Mouse (Mus musculus): ENCODE measurements around the gene Zbtb20. TPM values are rescaled to one million over a fixed set of nuclear protein-coding genes. Genes with fewer than 3 reads are reported as not detected.

Gene Zbtb20
- polyA plus RNA-seq, 1 experiment from 2014 or later = 18.8 TPM

DNA sequence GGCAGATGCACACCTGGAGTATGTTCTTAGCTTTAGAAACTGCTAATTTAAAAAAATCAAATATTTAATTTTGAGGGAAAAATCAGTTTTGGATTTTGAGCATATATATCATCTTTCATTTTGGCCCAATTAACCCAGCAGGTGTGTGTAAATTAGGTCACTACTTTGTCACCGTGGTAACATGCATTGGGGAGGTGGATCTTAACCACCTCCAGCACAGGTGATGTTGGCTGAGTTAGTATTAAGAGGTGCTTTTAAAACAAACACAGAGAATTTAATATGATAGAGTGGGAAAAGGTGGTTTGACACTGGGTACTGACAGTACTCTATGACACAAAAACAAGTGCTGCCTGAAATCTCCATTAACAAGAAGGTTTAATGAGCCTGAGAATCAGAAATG lies 218.5 kb downstream of the Zbtb20 start:
- H3K9ac ChIP-seq = no peak overlapping the region
- no peak overlapping the region for H3K4me2 ChIP-seq (replicated peaks)
- no peaks in the 10 kb centered on the region for H3K9me3 ChIP-seq
- H3K27me3 ChIP-seq (replicated peaks) = no peaks in the 10 kb centered on the region
- H3K4me3 ChIP-seq (replicated peaks) = no peak overlapping the region
- WGBS = 87% methylated on average over 1 of the region's 1 CpGs
- no peak for ATAC-seq
- no peak overlapping the region for H3K27ac ChIP-seq
- no peaks in the 10 kb centered on the region for H3K36me3 ChIP-seq
- no peaks in the 10 kb centered on the region for H3K4me1 ChIP-seq (replicated peaks)

- Histone ChIP-seq H3K4me1 (replicated peaks) (no peaks in the 10 kb centered on the region), H3K9ac (no peak overlapping the region), H3K36me3 (no peaks in the 10 kb centered on the region), H3K4me2 (replicated peaks) (no peak overlapping the region), H3K27ac (no peak overlapping the region), H3K27me3 (replicated peaks) (no peaks in the 10 kb centered on the region), H3K4me3 (replicated peaks) (no peak overlapping the region), H3K9me3 (no peaks in the 10 kb centered on the region)
- no peak for ATAC-seq
- 85% methylated on average over 6 of the region's 6 CpGs for WGBS
Observed at GRCm38 (mm10) chr16:43094756-43095155, 219.1 kb downstream of the Zbtb20 start.

DNA sequence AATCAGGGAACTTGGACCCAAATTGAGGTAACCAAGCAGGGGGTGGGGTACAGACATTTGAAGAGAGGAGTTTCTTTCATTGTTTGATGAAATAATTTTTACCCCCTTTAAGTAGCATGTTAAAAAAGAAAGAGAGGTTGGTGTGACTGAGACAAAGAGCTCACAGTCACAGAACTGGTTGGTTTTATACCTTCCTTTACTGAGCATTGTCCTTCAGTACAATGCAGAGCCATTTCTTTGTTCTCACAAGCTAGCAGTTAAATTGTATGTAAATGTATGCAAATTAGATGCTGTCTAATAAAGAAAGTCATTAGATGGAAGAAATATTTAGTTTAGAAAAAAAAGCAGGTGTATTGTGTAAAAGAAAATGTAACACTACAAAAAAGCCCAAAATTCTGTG lies 220.4 kb downstream of the Zbtb20 start:
- Histone ChIP-seq H3K4me2 (replicated peaks) (no peak overlapping the region), H3K4me3 (replicated peaks) (no peak overlapping the region), H3K4me1 (replicated peaks) (no peaks in the 10 kb centered on the region), H3K9me3 (no peaks in the 10 kb centered on the region), H3K36me3 (no peaks in the 10 kb centered on the region), H3K27me3 (replicated peaks) (no peaks in the 10 kb centered on the region), H3K9ac (no peak overlapping the region), H3K27ac (no peak overlapping the region)
- ATAC-seq = no peak

GRCm38 (mm10) chr16:43098153-43098552 lies 222.5 kb downstream of the Zbtb20 start:
- Histone ChIP-seq H3K4me2 (replicated peaks) (no peak overlapping the region), H3K4me1 (replicated peaks) (no peaks in the 10 kb centered on the region), H3K27ac (no peak overlapping the region), H3K9ac (no peak overlapping the region), H3K4me3 (replicated peaks) (no peak overlapping the region), H3K9me3 (no peaks in the 10 kb centered on the region), H3K36me3 (no peaks in the 10 kb centered on the region), H3K27me3 (replicated peaks) (no peaks in the 10 kb centered on the region)
- ATAC-seq = no peak
- WGBS = 89% methylated on average over 4 of the region's 4 CpGs

DNA sequence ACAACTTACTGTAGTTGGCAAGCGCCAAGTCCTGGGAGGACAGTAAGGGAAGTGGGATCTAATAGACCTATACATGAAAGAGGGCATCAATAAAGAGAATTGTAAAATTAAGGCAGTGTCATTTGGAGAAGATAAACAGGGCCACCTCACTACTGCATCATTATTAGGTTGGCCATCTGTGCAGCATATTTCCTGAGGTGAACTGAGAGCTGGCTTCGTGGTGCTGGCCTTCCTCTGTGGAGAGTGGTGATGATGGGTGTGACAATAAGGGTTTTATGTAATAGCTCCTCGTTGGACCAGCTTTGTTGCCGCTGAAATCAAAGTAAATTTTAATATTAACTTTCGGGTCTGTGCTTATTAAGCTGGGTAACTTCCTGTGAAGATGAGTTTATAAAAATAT lies 223.0 kb downstream of the Zbtb20 start:
- Histone ChIP-seq H3K9ac (no peak overlapping the region), H3K4me3 (replicated peaks) (no peak overlapping the region), H3K4me2 (replicated peaks) (no peak overlapping the region), H3K27me3 (replicated peaks) (no peaks in the 10 kb centered on the region), H3K36me3 (no peaks in the 10 kb centered on the region), H3K4me1 (replicated peaks) (no peaks in the 10 kb centered on the region), H3K9me3 (no peaks in the 10 kb centered on the region), H3K27ac (no peak overlapping the region)
- 83% methylated on average over 5 of the region's 5 CpGs for WGBS
- no peak for ATAC-seq

DNA sequence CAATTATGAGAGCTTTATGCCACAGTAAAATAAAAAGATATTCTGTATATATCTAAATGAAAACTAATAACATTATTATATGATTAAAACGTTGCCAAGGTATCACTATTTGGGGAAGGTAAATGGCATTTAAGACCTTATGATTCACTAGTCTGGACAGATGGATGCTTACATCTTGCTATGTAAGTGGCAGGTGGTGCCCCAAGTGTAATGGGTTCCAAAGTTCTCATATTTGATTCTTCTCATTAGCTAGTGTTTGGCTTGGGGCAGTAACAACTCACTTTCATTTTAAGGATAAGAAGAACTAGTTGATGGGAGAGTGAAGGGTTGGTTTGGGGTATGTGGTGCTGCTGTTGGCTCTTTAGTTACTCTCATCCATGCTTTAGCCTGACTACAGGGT lies 235.6 kb downstream of the Zbtb20 start:
- no peak overlapping the region for H3K27ac ChIP-seq
- H3K27me3 ChIP-seq (replicated peaks) = no peaks in the 10 kb centered on the region
- H3K4me1 ChIP-seq (replicated peaks) = no peaks in the 10 kb centered on the region
- H3K4me2 ChIP-seq (replicated peaks) = no peak overlapping the region
- no peaks in the 10 kb centered on the region for H3K36me3 ChIP-seq
- no peak for ATAC-seq
- no peak overlapping the region for H3K9ac ChIP-seq
- no peaks in the 10 kb centered on the region for H3K9me3 ChIP-seq
- WGBS = 71% methylated on average over 1 of the region's 1 CpGs
- no peak overlapping the region for H3K4me3 ChIP-seq (replicated peaks)

DNA sequence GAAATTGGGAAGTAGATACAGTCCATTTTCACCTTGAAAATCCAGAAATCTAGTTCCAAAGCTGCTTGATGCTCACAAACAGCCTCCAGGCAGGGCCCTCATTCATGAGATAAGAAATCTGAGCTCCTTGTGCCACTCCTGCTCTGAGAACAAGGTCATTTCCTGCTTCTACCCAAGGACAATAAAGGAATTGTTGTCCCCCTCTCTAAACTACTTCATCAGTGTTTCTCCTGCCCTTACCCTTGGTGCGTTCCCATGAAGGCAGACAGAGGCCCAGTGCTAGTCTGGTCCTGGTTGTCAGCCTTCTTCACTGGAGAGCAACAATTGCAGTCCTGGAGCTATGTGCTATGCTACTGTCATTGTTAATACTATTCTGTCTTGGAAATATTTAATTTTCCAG lies 238.3 kb downstream of the Zbtb20 start:
- Histone ChIP-seq H3K4me3 (replicated peaks) (no peak overlapping the region), H3K27me3 (replicated peaks) (no peaks in the 10 kb centered on the region), H3K9me3 (no peaks in the 10 kb centered on the region), H3K9ac (no peak overlapping the region), H3K27ac (no peak overlapping the region), H3K36me3 (no peaks in the 10 kb centered on the region), H3K4me1 (replicated peaks) (no peaks in the 10 kb centered on the region), H3K4me2 (replicated peaks) (no peak overlapping the region)
- WGBS = 50% methylated on average over 1 of the region's 1 CpGs
- ATAC-seq = peak; percentile 93

DNA sequence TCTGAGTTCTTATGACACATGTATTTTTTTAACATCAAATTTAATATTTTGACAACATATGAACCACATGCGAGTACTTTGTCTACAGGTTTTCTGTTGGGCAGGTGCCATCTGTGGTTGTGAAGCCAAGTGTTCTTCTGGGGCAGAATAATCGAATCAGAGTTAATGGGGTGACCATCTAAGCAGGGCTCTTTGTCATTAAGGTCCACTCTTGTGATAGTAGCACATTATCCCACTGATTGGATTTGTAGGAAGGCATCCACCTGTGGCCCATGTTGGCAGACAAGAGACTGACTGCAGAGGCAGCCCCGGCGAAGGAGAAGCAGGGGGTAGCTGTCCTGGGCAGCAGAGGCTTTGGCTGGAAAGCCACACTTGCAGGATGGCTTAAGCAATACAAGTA lies 254.3 kb downstream of the Zbtb20 start:
- no peak for ATAC-seq
- Histone ChIP-seq H3K36me3 (no peaks in the 10 kb centered on the region), H3K4me2 (replicated peaks) (no peak overlapping the region), H3K4me1 (replicated peaks) (0 out of 2 replicates have a peak, but pooled peaks cover 5% of the 10 kb centered on the region), H3K27ac (no peak overlapping the region), H3K9ac (no peak overlapping the region), H3K9me3 (no peaks in the 10 kb centered on the region), H3K4me3 (replicated peaks) (no peak overlapping the region), H3K27me3 (replicated peaks) (no peaks in the 10 kb centered on the region)
- 82% methylated on average over 4 of the region's 4 CpGs for WGBS

DNA sequence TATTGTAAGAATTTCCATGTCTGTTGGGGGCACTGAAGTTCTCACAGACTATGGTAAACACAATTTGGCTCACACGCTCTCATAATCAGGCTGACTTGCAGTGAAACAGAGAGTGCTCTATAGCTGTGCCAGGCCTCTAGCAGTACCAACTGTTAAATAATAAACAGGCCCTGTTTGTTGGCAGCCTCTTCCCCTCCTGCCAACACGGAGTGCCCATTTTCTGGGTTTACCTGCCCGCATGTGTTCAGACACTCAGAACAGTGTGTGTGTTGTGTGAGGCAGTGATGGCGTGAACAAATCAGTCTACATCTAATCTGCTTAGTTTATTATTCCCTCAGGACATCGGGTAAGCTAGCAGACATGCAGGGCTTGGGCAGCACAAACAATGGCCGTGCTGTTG lies 254.9 kb downstream of the Zbtb20 start:
- H3K27me3 ChIP-seq (replicated peaks) = no peaks in the 10 kb centered on the region
- no peaks in the 10 kb centered on the region for H3K36me3 ChIP-seq
- 63% methylated on average over 6 of the region's 6 CpGs for WGBS
- no peak overlapping the region for H3K4me3 ChIP-seq (replicated peaks)
- no peak overlapping the region for H3K27ac ChIP-seq
- H3K4me1 ChIP-seq (replicated peaks) = 0 out of 2 replicates have a peak, but pooled peaks cover 5% of the 10 kb centered on the region
- H3K9ac ChIP-seq = no peak overlapping the region
- ATAC-seq = peak; percentile 31; the same call in 1 of the 2 replicates
- H3K4me2 ChIP-seq (replicated peaks) = no peak overlapping the region
- H3K9me3 ChIP-seq = no peaks in the 10 kb centered on the region

- H3K27ac ChIP-seq = no peak overlapping the region
- no peaks in the 10 kb centered on the region for H3K36me3 ChIP-seq
- H3K9me3 ChIP-seq = no peaks in the 10 kb centered on the region
- no peak overlapping the region for H3K9ac ChIP-seq
- no peak overlapping the region for H3K4me3 ChIP-seq (replicated peaks)
- no peak overlapping the region for H3K4me2 ChIP-seq (replicated peaks)
- ATAC-seq = peak; percentile 83
- no peaks in the 10 kb centered on the region for H3K27me3 ChIP-seq (replicated peaks)
- 0 out of 2 replicates have a peak, but pooled peaks cover 5% of the 10 kb centered on the region for H3K4me1 ChIP-seq (replicated peaks)
Observed at GRCm38 (mm10) chr16:43131077-43131476, 255.4 kb downstream of the Zbtb20 start.

GRCm38 (mm10) chr16:43168506-43168905 lies 292.8 kb downstream of the Zbtb20 start:
- no peak overlapping the region for H3K4me2 ChIP-seq (replicated peaks)
- peak; percentile 61; the same call in 1 of the 2 replicates for ATAC-seq
- H3K9ac ChIP-seq = no peak overlapping the region

GRCm38 (mm10) chr16:43169273-43169905 lies 293.7 kb downstream of the Zbtb20 start:
- H3K4me3 ChIP-seq (replicated peaks) = no peak overlapping the region
- ATAC-seq = no peak
- WGBS = 72% methylated on average over 2 of the region's 2 CpGs
- H3K9me3 ChIP-seq = no peaks in the 10 kb centered on the region
- no peaks in the 10 kb centered on the region for H3K4me1 ChIP-seq (replicated peaks)
- no peak overlapping the region for H3K4me2 ChIP-seq (replicated peaks)
- H3K9ac ChIP-seq = no peak overlapping the region
- H3K27ac ChIP-seq = no peak overlapping the region
- no peaks in the 10 kb centered on the region for H3K27me3 ChIP-seq (replicated peaks)
- no peaks in the 10 kb centered on the region for H3K36me3 ChIP-seq

More at GRCm38 (mm10) chr16:43168506-43168905, 292.8 kb downstream of the Zbtb20 start:
- Histone ChIP-seq H3K27me3 (replicated peaks) (no peaks in the 10 kb centered on the region), H3K36me3 (no peaks in the 10 kb centered on the region), H3K4me3 (replicated peaks) (no peak overlapping the region), H3K4me1 (replicated peaks) (no peaks in the 10 kb centered on the region), H3K9me3 (no peaks in the 10 kb centered on the region), H3K27ac (no peak overlapping the region)
- 82% methylated on average over 4 of the region's 4 CpGs for WGBS

GRCm38 (mm10) chr16:43172139-43172538 lies 296.5 kb downstream of the Zbtb20 start:
- no peak for ATAC-seq
- Histone ChIP-seq H3K36me3 (no peaks in the 10 kb centered on the region), H3K4me2 (replicated peaks) (no peak overlapping the region), H3K9me3 (no peaks in the 10 kb centered on the region), H3K27me3 (replicated peaks) (no peaks in the 10 kb centered on the region), H3K9ac (no peak overlapping the region), H3K4me1 (replicated peaks) (no peaks in the 10 kb centered on the region), H3K27ac (no peak overlapping the region), H3K4me3 (replicated peaks) (no peak overlapping the region)
- WGBS = 65% methylated on average over 2 of the region's 2 CpGs

All from intestine, embryonic 15.5 days (tissue).